Mouse (Mus musculus): Measurements from ENCODE around the gene Mrc1.

The Mrc1 gene

DNA sequence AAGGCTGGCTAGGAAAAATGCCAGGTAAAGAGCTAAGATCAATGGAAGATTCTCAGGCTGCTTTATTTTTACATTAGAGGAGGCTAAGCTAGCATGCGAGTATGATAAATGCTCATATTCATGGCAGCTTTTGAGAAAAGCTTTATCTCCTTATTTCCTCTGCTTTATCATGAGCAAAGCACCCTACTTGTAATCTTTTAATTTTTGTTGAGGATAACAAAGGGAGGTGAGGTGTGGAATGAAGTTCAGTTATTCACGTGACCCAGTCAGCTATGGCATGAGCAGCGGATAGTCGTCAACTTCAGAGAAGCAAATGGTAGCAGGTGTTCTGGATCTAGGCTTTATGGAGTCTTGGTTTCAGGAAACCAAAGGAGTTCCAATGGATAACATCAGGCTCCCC, 7.7 kb downstream of the Mrc1 start:
- ChIA-PET POLR2A (no interaction called here), CTCF (no interaction called here)

DNA sequence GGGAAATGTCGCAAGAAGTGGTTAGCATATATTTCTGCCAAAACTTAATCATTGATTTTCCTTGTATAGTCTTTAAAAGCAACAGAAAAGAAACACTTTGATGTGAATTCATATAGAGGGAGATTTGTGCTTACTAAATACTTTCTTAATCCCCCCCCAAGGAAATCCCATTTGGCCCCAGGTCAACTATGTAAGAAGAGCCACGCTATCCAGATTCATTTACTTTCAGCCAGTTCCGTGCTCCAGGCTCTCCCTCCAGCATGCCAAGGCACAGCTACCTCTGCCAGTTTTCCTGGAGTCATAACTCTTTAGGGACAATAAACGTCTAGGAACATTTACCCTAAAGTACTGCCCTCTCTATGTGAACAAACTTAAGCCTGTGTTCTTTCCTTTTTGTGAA, 8.5 kb downstream of the Mrc1 start:
- CTCF ChIA-PET: interaction anchor here in 1 of 4 experiments (0.7 kb wide), 1 partner anchor 20 kb away, joined by 3 read pairs; no protein-coding TSS in a partner anchor

DNA sequence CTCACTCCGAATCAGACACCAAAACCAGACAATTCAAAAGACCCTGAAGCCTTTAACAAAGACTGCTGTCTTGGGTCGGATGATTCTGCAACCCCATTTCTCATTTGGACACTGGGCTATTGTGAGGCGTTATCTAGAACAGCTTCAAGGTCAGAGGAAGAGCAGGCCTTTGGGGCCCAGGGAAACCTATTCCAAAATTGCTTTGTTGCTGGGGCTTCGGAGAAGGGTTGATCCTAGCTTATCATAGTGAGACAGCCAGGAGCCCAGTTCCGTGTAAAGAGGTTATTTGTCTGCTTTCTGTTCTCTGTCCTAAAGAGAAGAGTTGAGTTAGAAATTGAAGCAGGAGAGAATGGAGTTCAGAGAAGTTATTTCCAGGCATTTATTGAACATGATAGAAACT, 10.0 kb downstream of the Mrc1 start:
- ChIA-PET CTCF (no interaction called here), POLR2A (no interaction called here)

More for the DNA sequence above, 8.5 kb downstream of the Mrc1 start:
- POLR2A ChIA-PET: no interaction called here

DNA sequence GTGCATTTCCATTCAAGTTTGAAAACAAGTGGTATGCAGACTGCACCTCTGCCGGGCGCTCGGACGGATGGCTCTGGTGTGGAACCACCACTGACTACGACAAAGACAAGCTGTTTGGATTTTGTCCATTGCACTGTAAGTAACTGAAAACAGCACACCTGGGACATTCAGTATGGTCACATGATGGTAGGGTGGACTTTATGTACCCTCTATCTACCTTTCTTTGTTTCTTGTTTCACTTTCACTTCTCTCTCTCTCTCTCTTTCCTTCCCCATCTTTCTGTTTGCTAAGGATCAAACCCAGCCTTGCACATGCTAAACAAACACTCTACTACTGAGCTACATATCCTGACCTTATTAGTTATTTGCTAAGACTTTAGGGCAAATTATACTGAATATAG, 15.0 kb downstream of the Mrc1 start:
- ChIA-PET POLR2A (no interaction called here), CTCF (no interaction called here)

- POLR2A ChIA-PET: no interaction called here
These were observed 15.5 kb downstream of the Mrc1 start for GRCm38 (mm10) chr2:14244668-14245067.

DNA sequence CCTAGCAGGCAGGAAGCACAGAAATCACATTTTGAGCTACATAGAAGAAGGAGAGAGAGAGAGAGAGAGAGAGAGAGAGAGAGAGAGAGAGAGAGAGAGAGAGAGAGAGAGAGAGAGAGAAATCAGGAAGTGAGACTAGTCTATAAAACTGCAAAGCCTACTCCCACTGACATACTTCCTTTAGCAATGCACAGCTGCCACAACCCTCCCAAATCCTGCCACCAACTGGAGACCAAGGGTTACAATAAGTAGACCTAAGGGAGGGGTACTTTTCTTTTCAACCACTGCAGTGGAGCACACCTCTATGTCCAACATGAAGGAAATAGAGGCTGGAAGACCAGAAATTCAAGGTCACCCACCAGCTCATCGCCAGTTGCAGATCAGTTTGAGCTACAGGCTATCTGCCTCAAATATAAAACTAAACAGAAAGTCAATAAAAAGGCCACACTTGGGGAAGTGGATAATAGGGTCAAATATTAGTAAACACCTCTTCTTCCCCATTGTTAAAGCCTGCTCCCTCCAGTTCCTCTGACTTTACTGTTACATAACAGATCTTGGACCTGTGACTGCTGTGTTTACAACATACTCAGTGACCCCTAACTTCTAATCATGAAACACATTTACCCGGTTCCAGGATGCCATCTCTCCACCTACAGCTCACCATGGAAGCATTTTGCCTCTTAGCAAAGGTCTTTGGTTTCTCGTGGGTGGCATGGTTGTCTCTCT, 20.8 kb downstream of the Mrc1 start:
- POLR2A ChIA-PET: no interaction called here

More at GRCm38 (mm10) chr2:14244668-14245067, 15.5 kb downstream of the Mrc1 start:
- CTCF ChIA-PET: no interaction called here

GRCm38 (mm10) chr2:14251938-14252337, 22.7 kb downstream of the Mrc1 start:
- POLR2A ChIA-PET: no interaction called here

More for the DNA sequence above, 20.8 kb downstream of the Mrc1 start:
- CTCF ChIA-PET: interaction anchor here in 1 of 4 experiments (0.6 kb wide), 1 partner anchor 10 kb away, joined by 4 read pairs; no protein-coding TSS in a partner anchor

GRCm38 (mm10) chr2:14258345-14258850, 29.2 kb downstream of the Mrc1 start:
- POLR2A ChIA-PET: interaction anchor here in 1 of 4 experiments (0.8 kb wide), 1 partner anchor 528 kb away, joined by 8 read pairs; no protein-coding TSS in a partner anchor
- CTCF ChIA-PET: no interaction called here

More at GRCm38 (mm10) chr2:14251938-14252337, 22.7 kb downstream of the Mrc1 start:
- CTCF ChIA-PET: no interaction called here

DNA sequence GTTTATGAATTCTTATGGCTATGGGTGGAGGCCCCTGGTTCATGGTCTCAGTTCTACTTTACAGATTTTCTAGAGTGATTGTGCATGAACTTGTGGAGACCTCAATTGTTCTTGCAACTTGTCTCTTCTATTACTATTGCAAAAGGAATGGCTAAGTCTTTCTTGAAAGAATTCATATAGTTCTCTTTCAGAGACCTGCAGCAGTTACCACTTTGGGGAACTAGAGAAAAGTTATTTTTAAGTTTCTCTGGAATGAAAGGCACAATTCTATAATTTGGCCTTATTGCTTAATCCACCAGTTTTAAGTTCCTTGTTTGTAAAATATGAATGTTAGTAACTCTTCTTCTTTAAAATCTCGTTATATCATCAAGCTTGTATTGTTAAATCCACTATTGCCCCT, 32.9 kb downstream of the Mrc1 start:
- ChIA-PET POLR2A (no interaction called here), CTCF (no interaction called here)

GRCm38 (mm10) chr2:14269160-14269559, 40.0 kb downstream of the Mrc1 start:
- CTCF ChIA-PET: no interaction called here
- POLR2A ChIA-PET: no interaction called here

GRCm38 (mm10) chr2:14272088-14272487, 42.9 kb downstream of the Mrc1 start:
- ChIA-PET CTCF (no interaction called here), POLR2A (no interaction called here)

- ChIA-PET POLR2A (interaction anchor here in 1 of 4 experiments (0.6 kb wide), 1 partner anchor 724 kb away, joined by 4 read pairs; no protein-coding TSS in a partner anchor), CTCF (no interaction called here)
These were observed 46.6 kb downstream of the Mrc1 start for GRCm38 (mm10) chr2:14275796-14276195.

- ChIA-PET CTCF (interaction anchor here in 2 of 4 experiments (0.6 to 1.4 kb wide), 2 partner anchors 16 to 424 kb away, joined by 3 to 4 read pairs; no protein-coding TSS in a partner anchor), POLR2A (interaction anchor here in 1 of 4 experiments (0.6 kb wide), 1 partner anchor 312 kb away, joined by 4 read pairs; no protein-coding TSS in a partner anchor)
These were observed 50.1 kb downstream of the Mrc1 start for GRCm38 (mm10) chr2:14279256-14279655.

DNA sequence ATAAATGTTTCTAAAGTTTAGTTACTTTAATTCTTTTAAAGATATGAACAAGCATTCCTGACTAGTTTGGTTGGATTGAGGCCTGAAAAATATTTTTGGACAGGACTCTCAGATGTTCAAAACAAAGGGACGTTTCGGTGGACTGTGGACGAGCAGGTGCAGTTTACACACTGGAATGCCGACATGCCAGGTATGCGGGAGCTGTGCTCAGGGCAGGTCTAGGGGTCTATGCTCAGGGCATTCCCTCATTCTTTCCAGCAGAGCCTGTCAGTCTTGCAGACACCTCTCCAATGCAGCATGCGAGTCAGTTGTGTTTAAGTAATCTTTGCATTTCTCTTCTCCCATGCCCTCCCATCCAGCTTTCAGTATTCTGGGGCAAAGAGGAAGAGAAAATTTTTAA, 50.6 kb downstream of the Mrc1 start:
- ChIA-PET POLR2A (no interaction called here), CTCF (interaction anchor here in 1 of 4 experiments (1.4 kb wide), 1 partner anchor 16 kb away, joined by 3 read pairs; no protein-coding TSS in a partner anchor)

DNA sequence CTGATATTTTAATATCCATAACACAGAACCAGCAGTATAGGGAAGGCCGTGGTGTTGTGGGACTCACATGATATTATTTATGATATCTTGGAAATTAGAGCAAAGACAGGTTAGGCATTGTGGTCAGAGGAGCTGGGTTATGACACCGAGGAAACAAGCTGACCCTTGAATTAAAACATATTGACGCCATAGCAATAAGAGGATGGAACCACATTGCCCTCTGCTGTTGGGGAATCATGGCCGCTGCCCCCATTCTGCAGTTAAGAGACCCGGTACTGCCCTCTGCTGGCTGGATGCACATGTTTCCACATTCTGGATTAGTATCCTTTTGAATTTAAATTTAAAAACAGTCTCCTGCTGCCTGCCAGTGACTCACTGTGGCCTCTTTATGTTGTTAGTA, 66.1 kb downstream of the Mrc1 start:
- POLR2A ChIA-PET: interaction anchor here in 2 of 4 experiments (0.6 to 1.2 kb wide), 3 partner anchors 12 to 285 kb away, joined by 3 read pairs; no protein-coding TSS in a partner anchor
- CTCF ChIA-PET: interaction anchor here in 3 of 4 experiments (0.6 to 1.6 kb wide), 22 partner anchors 12 to 1004 kb away, joined by 3 to 17 read pairs (median 3); no protein-coding TSS in a partner anchor

DNA sequence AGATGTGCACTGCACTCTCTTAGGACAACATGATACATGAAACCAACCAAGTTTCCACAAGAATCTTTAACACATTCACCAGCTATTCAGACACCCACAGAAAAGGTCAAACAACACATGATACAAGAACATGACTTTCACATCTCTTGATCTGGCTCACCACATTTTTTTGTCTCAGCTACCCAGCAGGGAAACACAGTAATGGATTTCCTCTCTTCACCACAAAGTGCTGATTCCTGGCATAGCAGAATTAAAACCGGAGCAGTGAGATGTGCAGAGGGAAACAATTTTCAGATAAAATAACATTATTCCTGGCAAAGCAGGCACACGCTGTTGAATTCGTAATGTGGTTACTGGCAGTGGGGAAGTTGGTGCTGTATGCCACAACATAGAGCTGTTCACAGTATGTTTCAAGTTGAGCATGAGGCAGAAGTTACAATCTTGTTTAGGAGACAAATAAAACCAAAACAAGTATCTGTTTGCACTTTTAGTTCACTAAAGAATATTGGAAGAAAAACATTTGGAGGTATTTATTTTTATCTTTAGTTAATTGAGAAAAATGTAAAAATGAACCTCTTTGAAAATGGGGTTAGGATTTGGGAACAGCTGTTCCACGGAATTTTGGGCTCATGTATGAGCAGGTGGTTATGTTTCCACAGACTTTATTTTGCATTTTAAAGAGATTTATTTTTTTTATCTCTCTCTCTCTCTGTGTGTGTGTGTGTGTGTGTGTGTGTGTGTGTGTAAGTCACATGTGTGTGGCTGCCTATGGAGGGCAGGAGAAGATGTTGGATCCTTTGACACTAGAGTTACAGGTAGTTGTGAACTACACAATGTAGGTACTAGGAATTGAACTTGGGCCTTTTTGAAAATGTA, 83.6 kb downstream of the Mrc1 start:
- POLR2A ChIA-PET: no interaction called here
- CTCF ChIA-PET: interaction anchor here in 1 of 4 experiments (0.6 kb wide), 1 partner anchor 1389 kb away, joined by 4 read pairs; the partner anchor contains the start of gene Pter

DNA sequence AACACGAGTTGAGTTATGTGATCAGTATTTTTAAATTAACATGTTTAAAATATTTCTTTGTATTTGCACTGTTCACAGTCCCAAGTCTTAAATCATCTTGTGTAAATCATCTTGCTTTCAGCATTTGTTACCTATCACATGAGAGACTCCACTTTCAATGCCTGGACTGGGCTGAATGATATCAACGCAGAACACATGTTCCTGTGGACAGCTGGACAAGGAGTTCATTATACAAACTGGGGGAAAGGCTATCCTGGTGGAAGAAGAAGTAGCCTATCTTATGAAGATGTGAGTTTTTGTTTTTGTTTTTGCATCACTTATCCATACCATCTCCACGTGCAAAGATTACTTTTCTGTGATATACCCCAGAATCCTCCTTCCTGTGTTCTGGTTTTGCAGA, 85.9 kb downstream of the Mrc1 start:
- POLR2A ChIA-PET: no interaction called here
- CTCF ChIA-PET: no interaction called here

DNA sequence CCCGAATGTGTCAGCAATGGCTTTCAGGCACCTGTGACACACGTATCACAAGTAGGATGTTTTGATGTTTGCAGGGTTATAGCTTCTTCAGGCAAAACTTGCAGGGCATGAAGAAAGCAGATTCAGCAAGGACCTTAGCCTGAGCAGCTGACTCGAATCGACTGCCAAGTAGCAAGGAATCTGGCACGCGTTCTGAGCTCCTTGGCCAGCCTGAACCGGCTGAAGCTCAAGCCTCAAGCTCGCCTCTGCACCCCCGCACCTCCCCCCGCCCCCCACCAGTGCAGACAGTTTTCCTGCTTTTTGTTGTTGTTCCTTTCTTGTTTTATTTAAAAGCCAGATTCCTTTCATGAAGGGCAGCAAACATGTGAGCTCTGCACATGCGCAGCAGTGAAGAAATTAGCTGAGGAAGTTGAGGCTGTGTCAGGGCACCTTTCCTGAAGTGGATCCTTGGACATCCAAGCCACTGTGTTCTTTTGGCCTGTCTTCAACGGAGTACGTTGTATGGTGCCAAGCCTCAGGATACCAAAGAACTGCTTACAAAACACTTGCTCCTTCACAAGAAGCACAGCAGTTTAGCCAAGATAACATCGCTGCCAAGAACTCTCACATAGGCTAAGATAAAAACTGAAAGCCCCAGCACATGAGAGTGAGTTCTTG, 112.6 kb downstream of the Mrc1 start:
- ChIA-PET CTCF (no interaction called here), POLR2A (interaction anchor here in 1 of 4 experiments (0.6 kb wide), 1 partner anchor 35 kb away, joined by 3 read pairs; no protein-coding TSS in a partner anchor)

DNA sequence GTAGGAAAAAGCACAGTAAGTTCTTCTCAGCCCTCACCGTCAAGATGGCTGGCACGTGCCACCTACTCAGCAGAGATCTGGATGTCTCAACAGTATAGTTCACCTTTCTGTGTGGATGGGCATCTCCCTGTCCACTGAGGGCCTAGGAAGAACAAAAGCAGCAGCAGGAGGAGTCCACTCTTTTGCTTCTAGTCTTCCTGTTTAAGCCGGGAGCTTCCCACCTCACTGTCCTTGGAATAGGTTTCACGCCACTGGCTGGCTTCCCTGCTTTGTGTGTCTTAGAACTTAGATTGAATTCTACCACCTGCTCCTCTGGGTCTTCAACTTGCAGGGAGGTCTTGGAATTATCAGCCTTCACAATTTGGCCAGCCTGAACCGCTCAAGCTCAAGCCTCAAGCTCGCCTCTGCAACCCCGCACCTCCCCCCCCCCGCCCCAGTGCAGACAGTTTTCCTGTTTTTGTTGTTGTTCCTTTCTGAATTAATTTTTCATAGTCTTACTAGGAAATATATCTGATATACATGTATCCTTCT, 113.2 kb downstream of the Mrc1 start:
- ChIA-PET POLR2A (interaction anchor here in 1 of 4 experiments (0.6 kb wide), 1 partner anchor 36 kb away, joined by 3 read pairs; no protein-coding TSS in a partner anchor), CTCF (no interaction called here)
